Mouse (Mus musculus) embryo, embryonic 11 days (tissue): ENCODE results near the gene Gcdh.

Source experiments
- DNase-seq: peaks from one replicate; pipeline ENCODE4 v3.0.0-alpha.2; 2015

Gene Gcdh

DNA sequence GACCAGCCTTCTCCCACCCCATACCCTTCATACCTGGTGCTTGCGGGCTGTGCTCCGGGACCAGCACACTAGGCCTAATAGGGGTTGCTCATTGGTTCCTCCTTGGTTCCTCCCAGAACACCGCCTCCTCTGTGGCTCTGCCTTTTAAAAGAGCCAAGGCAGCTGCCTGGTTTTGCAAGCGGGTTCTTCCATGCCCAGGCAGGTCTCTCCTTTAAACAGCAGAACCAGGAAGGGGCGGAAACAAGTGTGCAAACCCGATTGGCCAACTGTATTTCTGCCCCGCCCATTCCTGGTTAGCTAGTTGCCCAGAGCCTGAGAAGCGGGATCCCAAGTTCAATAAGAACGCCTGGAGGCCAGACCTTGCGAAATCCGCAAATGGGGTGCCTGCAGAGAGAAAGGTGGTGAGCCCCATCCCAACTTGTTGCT lies at the start of gene Gcdh:
Gene Gcdh (minus strand): TSS at position 213 of the 426 bp plus-strand sequence.
- peak; percentile 96 for DNase-seq

DNA sequence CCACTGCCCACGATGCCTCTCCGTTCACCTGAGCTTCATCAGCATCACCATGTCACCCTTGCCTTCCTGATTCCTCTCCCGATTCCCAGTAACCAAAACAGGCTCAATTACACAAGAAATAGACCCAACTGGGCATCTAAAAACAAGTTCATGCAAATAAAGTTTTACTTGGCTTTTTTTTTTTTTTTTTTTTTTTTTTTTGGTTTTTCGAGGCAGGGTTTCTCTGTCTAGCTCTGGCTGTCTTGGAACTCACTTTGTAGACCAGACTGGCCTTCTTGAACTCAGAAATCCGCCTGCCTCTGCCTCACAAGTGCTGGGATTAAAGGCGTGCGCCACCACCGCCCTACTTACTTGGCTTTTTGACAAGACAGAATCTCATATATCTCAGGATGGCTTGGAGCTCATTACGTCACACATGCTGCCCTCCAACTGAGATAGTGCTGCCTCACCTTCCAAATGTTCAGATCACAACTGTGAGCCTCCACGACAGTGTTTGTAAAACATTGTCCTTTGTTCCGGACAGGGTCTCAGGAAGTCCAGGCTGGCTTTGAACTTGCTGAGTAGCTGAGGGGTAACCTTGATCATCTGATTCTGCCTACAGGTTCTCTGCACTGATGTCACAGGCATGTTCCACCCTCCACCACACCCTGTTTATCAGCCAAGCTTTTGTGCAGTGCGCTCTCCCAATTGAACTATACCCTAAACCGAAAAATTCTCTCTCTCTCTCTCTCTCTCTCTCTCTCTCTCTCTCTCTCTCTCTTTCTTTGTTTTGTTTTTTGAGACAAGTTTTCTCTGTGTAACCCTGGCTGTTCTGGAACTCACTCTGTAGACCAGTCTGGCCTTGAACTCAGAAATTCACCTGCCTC lies 44.1 kb upstream of the Gcdh start:
- DNase-seq = no peak

DNA sequence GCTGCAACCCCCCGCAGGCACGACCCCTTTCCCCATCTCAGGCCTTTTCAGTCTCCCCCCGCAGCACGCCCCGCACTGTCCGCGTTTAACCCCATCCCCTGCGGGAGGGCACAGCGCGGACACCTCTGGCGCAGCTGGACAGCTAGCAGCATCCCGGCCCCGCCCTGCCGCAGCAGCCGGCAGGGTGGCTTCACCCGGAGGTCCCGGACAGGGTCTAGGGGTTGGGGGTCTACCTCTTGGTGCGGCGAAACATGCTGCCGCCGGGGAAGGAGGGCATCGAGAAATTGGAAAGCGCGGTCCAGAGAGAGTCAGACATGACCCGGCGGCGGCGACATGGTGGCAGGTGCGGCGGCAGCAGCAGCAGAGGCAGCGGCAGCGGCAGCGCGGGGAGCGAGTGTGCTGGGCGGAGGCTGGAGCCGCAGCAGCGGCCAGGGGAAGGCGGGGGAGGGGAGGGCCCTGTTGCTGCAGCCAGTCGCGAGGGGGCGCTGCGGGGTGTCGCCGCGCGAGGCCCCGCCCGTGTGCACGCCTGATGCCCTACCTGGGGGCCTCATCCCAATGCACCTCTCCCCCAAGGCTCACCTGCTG lies 43.3 kb upstream of the Gcdh start, which contains the start of gene Mast1:
Gene Mast1 (minus strand): TSS at position 398 of the 585 bp plus-strand sequence.
- peak; percentile 87 for DNase-seq

DNA sequence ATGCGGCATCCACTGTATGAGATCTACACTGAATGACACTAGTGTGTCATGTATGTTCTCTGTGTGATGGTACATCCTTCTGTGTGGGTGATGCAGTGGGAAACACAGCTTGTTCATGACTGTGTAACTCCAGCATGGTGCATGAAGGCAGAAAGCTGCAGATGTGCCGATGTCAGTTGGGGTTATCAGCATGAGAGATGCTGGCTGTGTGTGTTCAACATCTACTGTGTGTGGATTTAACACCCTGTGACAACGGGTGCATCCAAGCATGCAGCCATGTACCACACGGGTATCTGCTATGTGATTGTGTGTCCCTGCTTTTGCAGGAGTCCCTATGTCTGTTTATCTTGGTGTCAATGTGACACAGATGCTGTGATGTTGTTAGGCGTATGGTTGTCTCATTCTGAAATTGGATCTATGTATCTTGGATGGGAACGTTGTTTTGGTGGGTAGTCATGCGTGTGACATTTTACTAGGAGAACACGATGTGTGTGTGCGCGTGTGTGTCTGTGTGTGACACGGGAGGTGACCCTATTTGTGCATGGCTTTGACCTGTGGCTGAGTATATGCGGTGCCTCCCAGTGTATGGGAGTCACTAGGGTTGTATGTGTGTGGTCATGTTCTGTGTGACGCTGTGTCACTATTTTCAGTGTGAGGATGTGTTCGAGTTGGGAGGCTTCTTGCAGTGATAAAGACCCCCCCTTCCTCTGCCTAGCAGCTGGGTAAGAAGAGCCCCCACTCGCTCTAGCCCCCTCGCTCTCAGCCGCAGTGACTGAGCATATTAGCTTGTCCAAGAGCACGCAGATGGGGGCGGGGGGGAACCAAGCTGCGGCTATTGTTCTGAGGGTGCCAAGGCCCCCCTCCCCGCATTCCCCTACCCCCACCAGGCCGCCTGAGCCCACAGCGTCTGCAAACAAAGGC lies 42.6 kb upstream of the Gcdh start:
- no peak for DNase-seq

DNA sequence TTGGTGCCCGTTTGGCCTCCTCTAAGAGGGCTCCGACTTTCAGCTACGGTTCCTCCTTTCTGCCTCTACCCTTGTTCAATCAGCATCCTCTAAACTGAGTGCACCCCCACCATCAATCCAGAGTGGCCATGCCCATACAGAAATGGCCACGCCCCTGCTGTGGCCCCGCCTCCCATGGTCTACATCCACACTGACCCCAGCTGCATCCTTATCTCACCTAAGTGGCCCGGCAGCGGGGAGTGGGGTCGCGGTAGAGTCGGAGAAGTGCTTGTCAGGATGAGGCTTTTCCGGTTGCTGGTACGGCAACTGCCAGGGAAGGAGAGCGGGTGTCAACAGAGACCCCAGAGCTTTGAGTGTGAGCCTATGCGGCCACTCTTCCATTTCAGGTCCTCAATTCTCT lies 41.8 kb upstream of the Gcdh start:
- peak; percentile 49 for DNase-seq

DNA sequence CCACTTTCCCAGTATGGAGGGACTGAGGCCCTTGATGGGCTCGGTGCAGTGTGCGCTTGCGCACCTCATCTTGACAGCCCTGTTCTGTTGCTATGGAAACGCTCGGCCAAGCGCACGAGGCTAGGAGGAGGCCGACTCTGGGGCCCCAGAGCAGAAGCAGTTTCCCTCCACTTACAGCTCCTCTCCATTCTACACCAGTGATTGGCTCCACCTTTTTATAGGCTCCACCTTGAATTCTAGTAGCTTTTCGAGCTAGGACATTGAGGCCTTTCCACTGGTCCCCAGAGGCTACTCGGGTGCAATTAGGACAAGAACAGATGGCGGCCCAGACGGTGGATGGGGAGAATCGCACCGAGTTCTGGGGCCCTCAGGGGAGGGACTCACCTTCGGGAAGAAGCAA lies 41.1 kb upstream of the Gcdh start:
- peak; percentile 92 for DNase-seq

DNA sequence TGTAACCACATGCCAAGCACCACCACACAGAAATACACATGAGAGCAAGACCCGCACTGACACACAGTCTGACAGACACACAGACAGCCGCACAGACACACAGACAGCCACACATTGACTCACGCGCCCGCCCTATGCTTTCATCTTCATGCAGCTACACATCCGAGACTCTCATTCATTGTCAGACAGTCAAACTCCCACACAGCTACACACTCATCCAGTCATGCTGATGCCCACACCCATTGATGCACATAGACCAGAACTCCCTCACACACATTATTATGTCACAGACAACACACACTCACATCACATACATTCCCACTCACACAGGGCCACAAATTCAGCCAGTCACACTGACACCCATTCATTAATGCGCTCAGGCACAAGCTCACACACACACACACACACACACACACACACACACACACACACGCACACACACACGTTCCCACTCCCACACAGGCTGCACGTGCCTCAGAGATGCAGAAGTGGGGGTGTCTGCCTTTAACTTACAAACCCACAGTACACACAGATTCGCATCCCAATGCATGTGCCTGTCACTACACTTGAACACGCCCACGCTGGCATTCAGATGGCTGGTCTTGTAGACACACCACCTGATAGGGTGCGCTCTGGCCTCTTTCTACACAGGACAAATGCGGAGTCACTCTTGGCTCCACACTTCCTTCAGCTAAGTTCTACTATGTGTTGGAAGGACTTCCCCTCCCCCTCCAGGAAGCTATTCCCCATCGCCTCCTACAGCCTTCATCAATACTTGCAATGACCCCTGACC lies 40.2 kb upstream of the Gcdh start:
- DNase-seq = no peak

DNA sequence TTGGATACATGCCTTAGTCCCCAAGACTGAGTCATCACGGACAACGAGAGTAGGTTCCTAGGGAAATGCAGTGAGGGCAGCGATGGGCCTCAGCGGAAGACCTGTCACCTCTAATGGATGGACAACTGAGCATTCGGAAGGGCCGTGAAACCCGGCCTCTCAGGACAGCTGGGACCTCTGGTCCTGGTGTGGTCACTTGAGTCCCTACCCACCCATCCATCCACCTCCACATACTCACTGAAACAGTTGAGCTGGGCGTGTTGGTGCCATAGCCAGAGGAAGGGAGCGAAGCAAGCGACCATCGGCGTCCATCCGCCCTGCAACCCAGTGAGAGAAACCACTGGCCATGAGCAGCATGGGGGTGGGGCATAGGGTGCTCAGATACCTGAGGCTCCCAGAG lies 36.9 kb upstream of the Gcdh start:
- DNase-seq = no peak

DNA sequence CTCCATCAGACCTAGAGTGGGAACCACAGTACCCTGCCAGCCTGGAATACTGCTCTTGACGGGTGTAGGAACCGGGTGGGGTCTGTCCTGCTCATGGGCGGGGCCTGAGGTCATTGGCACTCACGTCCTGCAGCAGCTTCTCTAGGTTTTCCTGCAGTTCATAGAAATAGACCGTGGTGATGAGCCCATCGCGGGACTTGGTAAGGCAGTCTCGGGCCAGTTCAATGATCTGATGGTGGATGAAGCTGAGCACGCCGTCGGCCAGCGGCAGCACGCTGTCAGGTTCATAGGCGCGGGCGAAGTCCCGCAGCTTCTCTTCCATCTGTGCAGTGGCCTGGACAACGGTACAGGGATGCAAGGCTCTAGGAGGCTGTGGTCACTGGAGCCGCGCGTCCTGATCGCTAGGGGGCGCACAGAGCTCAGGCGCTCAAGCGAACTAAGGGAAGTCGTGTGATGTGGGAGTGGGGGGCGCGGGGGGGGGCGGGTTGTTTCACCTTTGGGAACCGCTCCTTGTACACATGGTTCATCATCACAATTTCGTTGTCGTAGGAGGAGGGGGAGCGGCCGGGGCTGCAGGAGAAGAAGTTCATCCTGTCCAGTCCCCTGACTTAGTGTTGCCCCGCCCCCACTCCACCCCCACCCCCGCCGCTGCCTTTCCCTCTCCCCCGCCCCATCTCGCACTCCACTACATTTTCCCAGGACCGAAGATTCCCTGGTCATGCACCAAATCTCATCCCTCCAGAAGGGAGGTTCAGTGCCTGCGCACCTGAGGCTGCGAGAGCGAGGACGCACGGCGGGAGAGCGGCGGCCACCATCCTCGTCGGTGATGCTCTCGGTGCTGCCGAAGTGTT lies 35.0 kb upstream of the Gcdh start:
- peak; percentile 88 for DNase-seq

DNA sequence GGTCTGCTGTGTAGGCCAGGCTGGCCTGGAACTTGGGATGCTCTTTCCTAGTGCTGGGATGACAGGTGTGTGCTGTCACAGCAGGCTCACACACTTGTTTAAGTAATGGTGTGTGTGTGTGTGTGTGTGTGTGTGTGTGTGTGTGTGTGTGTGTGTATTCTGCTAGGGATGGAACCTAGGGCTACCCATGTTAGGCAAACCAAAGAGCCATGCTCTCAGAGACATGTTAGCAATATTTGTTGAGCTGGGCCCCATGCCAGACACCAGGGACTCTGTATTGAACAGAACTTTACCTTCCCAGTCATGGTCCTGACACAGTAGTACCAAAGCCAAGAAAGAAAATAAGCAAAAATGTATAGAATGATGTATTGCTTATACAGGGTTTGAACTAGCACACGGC lies 33.8 kb upstream of the Gcdh start:
- no peak for DNase-seq

DNA sequence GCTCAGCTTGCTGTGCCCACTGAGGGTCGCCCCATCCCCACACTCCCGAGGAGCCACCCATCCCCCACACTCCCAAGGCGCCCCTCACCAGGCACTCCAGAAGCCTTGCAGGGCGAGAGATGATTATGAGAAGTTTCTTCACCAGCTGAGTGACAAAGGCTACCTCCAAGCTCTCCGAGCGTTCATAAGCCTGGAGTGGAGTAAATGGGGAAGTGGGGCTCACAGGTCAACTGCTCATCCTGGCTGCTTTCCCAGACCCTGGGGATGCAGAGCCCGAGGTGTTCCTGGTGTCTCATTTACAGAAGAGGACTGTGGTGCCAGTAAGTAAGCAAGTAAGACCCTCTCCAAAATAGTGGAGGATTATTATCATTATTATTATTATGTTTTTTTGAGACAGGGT lies 31.8 kb upstream of the Gcdh start:
- no peak for DNase-seq

DNA sequence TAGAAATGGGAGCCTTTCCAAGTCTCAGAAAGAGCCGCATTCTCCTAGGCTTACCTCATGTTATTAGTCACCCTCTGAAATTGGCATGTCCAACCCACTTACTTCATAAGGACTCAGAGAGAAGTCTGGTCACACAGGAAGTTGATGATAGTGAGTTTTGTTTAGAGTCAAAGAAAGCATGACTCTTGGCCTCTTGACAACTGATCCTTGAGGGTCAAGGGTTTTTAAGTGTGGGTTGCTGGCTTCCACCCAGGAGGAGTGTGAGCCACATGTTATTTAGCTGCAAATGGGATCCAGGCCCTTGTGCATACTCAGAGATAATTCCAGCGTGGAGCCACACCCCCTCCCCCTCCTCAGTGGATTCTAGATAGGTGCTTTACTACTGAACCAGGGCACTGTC lies 27.9 kb upstream of the Gcdh start:
- no peak for DNase-seq

DNA sequence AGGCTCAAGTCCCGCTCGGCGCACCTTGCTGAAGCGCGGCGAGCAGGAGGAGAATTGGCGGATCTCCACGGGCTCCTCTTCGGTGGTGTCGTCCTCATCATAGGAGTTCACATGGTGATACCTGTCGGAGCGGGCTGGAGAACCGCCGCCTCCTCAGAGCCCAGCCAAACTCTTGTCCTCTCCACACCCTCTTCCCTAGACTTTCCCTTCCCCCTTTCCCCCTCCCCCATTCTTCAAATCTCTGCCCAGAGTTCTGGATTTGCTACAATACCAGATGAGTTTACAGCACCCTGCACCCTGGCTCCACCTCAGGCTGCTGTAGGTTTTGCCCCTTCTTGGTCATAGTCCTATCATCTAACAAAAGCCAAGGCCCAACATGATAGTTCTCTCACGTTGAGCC lies 24.9 kb upstream of the Gcdh start:
- DNase-seq = no peak

DNA sequence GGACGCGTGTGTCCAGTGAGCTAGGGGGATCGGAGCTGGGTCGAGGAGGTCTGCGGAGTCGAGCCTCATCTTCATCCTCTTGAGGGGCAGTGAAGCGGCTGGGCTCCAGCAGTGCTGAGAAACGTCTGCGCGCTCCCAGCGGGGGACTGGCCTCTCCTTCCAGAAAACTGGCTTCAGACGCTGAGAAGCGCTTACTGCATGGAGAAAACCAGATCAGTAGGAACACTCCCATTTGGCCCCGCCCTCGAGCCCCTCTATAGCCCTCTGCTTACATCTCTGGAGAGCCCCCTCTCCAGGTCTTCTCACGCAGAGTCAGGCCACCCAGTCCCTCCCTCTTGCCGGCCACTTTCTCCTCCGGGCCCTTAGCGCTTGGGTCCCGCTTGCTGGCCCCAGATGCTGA lies 24.1 kb upstream of the Gcdh start:
- no peak for DNase-seq

DNA sequence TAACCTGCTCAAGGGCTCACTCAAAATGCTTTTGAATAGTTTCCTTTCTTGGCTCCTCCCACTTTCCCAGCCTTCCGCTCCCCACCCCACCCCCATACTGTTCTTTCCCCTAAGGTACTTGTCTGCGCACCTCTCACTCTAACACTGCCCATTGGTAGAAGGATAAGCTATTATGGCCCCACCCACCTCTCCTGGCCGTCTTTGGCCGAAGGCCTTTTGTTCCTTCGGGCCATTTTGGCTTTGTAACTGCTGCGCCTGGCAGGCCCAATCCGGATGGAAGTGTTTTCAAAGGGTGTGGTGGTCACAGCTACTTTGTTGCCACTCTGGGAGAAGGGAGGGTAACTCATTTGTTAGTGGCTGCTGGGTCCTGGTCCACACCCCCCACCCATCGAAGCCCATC lies 21.5 kb upstream of the Gcdh start:
- no peak for DNase-seq

DNA sequence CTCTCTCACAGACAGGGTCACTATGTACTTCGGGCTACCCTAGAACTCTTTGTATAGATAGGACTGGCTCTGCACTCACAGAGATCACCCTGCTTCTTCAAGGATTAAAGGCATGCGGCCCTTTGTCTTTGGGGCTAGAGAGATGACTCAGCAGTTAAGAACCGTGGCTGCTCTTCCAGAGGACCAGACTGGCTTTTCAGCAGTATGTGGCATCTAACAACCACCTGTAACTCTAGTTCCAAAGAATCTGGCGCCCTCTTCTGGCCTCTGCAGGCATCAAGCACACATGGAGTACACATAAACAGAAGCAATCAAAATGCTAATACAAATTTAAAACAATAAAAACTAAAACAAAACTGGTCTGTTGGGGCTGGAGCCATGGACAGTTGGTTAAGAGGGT lies 20.2 kb upstream of the Gcdh start:
- DNase-seq = peak; percentile 49

DNA sequence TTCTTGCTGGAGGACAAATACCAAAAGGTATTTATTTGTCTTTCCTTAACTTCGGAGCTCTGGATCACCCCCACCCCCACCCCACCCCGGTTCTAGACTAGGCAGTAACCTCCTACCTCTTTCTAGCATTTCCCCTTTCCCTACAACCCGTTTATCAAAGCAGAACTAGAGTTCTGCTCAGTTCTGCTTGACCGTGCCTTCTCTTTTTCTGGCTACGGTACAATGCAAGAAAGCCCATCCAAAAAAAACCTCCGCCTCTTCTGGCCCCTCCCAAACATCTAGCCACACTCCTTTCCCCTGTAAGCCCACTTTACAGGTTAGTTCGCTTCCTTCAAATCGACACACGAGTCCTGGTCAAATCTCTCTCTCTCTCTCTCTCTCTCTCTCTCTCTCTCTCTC lies 19.8 kb upstream of the Gcdh start:
- DNase-seq = no peak

DNA sequence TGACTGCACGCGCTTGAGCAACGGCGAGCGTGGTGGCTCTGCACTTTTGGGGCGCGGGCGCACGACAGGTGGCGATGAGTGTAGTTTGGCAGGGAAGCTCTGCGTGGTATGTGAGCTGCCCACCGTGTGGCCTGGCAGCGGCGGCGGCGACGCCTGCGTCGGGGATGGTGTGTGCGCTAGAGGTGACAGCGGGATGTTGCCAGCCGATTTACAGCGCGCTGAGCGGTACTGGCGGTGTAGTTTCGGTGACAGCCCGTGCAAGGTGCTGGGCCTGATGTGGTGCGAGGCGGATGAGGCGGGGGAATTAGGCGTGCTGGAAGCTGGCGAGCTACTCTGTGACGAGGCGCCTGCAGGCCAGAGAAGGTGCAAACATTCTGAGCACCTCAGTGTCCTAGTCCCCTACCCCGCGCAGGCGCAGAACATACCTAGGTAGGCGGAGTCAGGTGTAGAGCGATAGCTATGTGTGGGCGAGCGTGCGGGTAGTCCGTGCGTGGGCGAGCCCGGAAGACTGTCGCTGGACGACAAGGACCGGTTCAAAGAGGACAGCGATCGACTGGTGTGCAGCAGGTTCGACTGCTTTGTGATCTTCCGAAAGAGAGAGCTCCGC lies 19.3 kb upstream of the Gcdh start:
- peak; percentile 77 for DNase-seq

DNA sequence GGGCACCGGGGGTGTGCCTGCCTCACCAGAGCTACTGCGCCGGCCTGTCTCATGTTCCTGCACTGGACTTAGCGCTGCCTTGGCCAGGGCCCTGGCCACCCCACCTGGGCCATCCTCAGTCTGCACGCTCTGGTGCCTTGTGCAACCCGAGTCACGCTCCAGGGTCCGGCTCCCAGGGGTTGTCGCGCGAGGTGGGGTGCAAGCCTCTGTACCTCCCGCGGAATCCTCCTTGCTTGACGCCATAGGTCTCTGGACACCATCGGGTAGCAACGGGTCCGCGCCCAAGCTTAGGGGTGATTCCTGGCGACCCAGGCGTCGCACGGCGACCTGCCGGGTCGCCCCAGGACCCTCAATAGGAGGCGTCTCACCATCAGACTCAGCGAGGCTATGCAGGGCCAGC lies 18.7 kb upstream of the Gcdh start:
- DNase-seq = no peak

DNA sequence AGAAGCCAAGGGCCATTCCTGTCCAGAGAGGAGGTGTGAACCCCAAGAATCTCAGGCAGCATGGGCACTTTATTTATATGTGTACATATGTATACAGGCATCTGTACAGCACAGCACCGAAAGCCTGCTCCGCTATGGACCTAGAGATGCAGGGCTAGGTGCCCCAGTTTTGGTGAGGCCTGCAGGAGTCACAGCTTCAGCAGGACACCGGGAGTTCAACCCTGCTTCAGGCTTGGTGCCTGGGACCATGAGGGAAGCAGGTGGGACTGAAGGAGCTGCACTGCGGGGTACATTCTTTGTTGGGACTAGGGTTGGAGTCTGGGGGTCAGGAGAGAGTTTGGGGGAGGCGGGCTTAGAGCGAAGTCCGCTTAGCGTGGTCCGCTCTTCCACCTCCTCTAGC lies 18.1 kb upstream of the Gcdh start:
- no peak for DNase-seq

DNA sequence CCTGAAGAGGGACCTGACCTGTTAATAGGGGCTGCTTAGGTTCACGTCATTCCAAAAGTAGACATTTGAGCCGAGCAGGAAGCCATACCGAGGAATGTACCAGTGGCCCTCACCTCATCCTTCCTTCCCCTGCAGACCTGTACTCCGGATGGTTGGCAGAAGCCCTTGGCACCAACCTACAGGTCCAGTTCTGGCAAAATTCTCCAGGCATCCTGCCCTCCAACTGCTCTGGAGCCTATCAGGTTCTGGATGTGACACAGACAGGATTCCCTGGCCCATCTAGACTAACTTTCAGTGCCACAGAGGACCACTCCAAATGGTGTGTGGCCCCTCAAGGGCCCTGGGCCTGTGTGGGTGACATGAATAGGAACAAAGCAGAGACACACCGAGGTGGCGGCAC lies 16.8 kb upstream of the Gcdh start:
- DNase-seq = no peak
